Mouse (Mus musculus): ENCODE measurements around the gene Znrf4. TPM values are rescaled to one million over a fixed set of nuclear protein-coding genes. Genes with fewer than 3 reads are reported as not detected.
"Not testable (repeated sequence)": the region's sequence is repeated elsewhere in the genome, so short reads cannot be mapped to it uniquely, and the experiment has no call there.

Gene Znrf4
- total RNA-seq, 2 experiments from 2014 or later = not detected

GRCm38 (mm10) chr17:56501635-56502400, 10.4 kb downstream of the Znrf4 start:
- intact Hi-C loops (cut with DNase I); DNase-seq (ENCODE audit: low spot score in 2 of 2): not testable (repeated sequence)

- DNase-seq (ENCODE audit: low spot score in 2 of 2) = no peak
- intact Hi-C loops (cut with DNase I) = no loop called here
Measured at GRCm38 (mm10) chr17:56499229-56499628, 13.0 kb downstream of the Znrf4 start.

- DNase-seq (ENCODE audit: low spot score in 2 of 2) = peak in 1 of 2 experiments; percentile 88
- intact Hi-C loops (cut with DNase I) = no loop called here
Measured at GRCm38 (mm10) chr17:56494480-56494879, 17.8 kb downstream of the Znrf4 start.

GRCm38 (mm10) chr17:56493841-56494240, 18.4 kb downstream of the Znrf4 start:
- intact Hi-C loops (cut with DNase I) = no loop called here
- DNase-seq (ENCODE audit: low spot score in 2 of 2) = peak in 1 of 2 experiments; percentile 73

- DNase-seq (ENCODE audit: low spot score in 2 of 2) = peak in 1 of 2 experiments; percentile 79
- intact Hi-C loops (cut with DNase I) = no loop called here
Measured at GRCm38 (mm10) chr17:56490438-56491152, 21.6 kb downstream of the Znrf4 start.

GRCm38 (mm10) chr17:56488028-56488427, 24.2 kb downstream of the Znrf4 start:
- DNase-seq (ENCODE audit: low spot score in 2 of 2) = no peak
- intact Hi-C loops (cut with DNase I) = no loop called here

- intact Hi-C loops (cut with DNase I) = no loop called here
- no peak for DNase-seq (ENCODE audit: low spot score in 2 of 2)
Measured at GRCm38 (mm10) chr17:56487441-56487888, 24.8 kb downstream of the Znrf4 start.

- intact Hi-C loops (cut with DNase I) = no loop called here
- no peak for DNase-seq (ENCODE audit: low spot score in 2 of 2)
Measured at GRCm38 (mm10) chr17:56485926-56486325, 26.3 kb downstream of the Znrf4 start.

GRCm38 (mm10) chr17:56485118-56485517, 27.1 kb downstream of the Znrf4 start:
- intact Hi-C loops (cut with DNase I) = no loop called here
- no peak for DNase-seq (ENCODE audit: low spot score in 2 of 2)

GRCm38 (mm10) chr17:56482671-56483070, 29.6 kb downstream of the Znrf4 start:
- intact Hi-C loops (cut with DNase I) = no loop called here
- no peak for DNase-seq (ENCODE audit: low spot score in 2 of 2)

- peak; percentile 72 to 80 for DNase-seq (ENCODE audit: low spot score in 2 of 2)
- intact Hi-C loops (cut with DNase I) = loop anchor here (5.0 kb wide), 1 partner anchor 122 kb away; no protein-coding TSS in a partner anchor
Measured at GRCm38 (mm10) chr17:56479358-56479757, 32.9 kb downstream of the Znrf4 start.

GRCm38 (mm10) chr17:56478191-56478611, 34.0 kb downstream of the Znrf4 start:
- intact Hi-C loops (cut with DNase I) = loop anchor here (5.0 kb wide), 1 partner anchor 121 kb away; no protein-coding TSS in a partner anchor
- no peak for DNase-seq (ENCODE audit: low spot score in 2 of 2)

GRCm38 (mm10) chr17:56477191-56477818, 34.9 kb downstream of the Znrf4 start:
- intact Hi-C loops (cut with DNase I) = loop anchor here (5.0 kb wide), 1 partner anchor 120 kb away; no protein-coding TSS in a partner anchor

GRCm38 (mm10) chr17:56476402-56476752, 35.9 kb downstream of the Znrf4 start, which contains the start of gene Ptprs:
Gene Ptprs, minus strand, starts transcription at chr17:56476483.
- intact Hi-C loops (cut with DNase I) = loop anchor here (5.0 kb wide), 1 partner anchor 119 kb away; no protein-coding TSS in a partner anchor
- peak; percentile 99 for DNase-seq (ENCODE audit: low spot score in 2 of 2)

More at GRCm38 (mm10) chr17:56477191-56477818, 34.9 kb downstream of the Znrf4 start:
- DNase-seq (ENCODE audit: low spot score in 2 of 2) = no peak

- DNase-seq (ENCODE audit: low spot score in 2 of 2) = peak in 1 of 2 experiments; percentile 59
- intact Hi-C loops (cut with DNase I) = loop anchor here (5.0 kb wide), 1 partner anchor 118 kb away; no protein-coding TSS in a partner anchor
Measured at GRCm38 (mm10) chr17:56475584-56476401, 36.4 kb downstream of the Znrf4 start.

GRCm38 (mm10) chr17:56474831-56475581, 37.2 kb downstream of the Znrf4 start:
- DNase-seq (ENCODE audit: low spot score in 2 of 2) = peak; percentile 66 to 77
- intact Hi-C loops (cut with DNase I) = loop anchor here (5.0 kb wide), 2 partner anchors 48 to 118 kb away; no protein-coding TSS in a partner anchor

- intact Hi-C loops (cut with DNase I) = loop anchor here (5.0 kb wide), 1 partner anchor 47 kb away; no protein-coding TSS in a partner anchor
- no peak for DNase-seq (ENCODE audit: low spot score in 2 of 2)
Measured at GRCm38 (mm10) chr17:56474311-56474830, 37.9 kb downstream of the Znrf4 start.

- intact Hi-C loops (cut with DNase I) = loop anchor here (5.0 kb wide), 1 partner anchor 46 kb away; no protein-coding TSS in a partner anchor
- no peak for DNase-seq (ENCODE audit: low spot score in 2 of 2)
Measured at GRCm38 (mm10) chr17:56473611-56473905, 38.7 kb downstream of the Znrf4 start.
